26 mouse cellular contexts compared by ENCODE assay signal in the genomic region with DNA sequence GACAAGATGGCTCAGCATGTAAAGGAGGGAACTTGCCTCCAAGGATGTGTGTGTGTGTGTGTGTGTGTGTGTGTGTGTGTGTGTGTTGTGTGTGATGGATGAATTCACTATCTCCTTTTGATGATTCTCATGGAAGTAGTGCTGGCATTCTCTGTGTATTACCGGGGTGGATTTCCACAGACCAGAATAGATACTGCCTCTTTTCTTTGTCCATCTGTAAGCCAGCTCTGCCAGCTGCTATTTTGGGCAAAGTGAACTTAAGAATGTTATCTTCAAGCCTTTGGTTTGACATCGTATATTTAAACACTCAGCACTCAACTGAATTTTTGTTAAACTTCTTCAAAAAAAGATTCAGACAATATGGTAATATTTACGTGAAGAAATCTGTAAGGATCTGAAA. TPM values are rescaled to one million over a fixed set of nuclear protein-coding genes. Genes with fewer than 3 reads are reported as not detected.
DNase-seq lines count a peak whose midpoint lies in the region; ATAC-seq lines count a peak whose summit lies in the region.
"Had no signal": no experiment of that assay in that cellular context is flagged by ENCODE, and none has a peak within 500 bp of the region (broad histone marks: within the 10 kb centered on the region; RNA-seq: fewer than 3 reads in every experiment).

No protein-coding gene starts in this region.

- no peak for DNase-seq in heart, postnatal 36 days
- peak; percentile 46 to 62 for DNase-seq in left cerebral cortex, postnatal 14 days (ENCODE audit: low spot score in 2 of 2)
- no peak for DNase-seq in left cerebral cortex, postnatal 4 days
- DNase-seq in right cerebral cortex, postnatal 10 days (ENCODE audit: low spot score in 2 of 2) = peak; percentile 49 to 73
- DNase-seq in cerebellum, adult 8-10 months = no peak
- DNase-seq: adrenal gland, adult 8-10 months; cerebellum, adult 18-20 months; cerebellum, postnatal 25 days; gastrocnemius, postnatal 36 days; kidney, adult 2 months; liver, postnatal 0 days; thymus, postnatal 36 days had no signal

- no peaks in the 10 kb centered on the region for H3K9me3 ChIP-seq in heart, embryonic 14.5 days (ENCODE audit: control insufficient read depth, low read length)
- no peaks in the 10 kb centered on the region for H3K9me3 ChIP-seq in hindbrain, embryonic 12.5 days (replicated peaks)
- H3K9me3 ChIP-seq: embryonic facial prominence, embryonic 12.5 days; limb, embryonic 12.5 days; midbrain, embryonic 10.5 days; neural tube, embryonic 13.5 days had no signal

- peak overlapping the region; percentile 30 to 33; a peak in 2 of 4 replicates for H3K27ac ChIP-seq in heart, embryonic 14.5 days (replicated peaks in 1 of 2; ENCODE audit: control insufficient read depth in 1 of 2, insufficient read depth in 1 of 2, low read depth in 2 of 2, low read length in 2 of 2)
- no peak overlapping the region for H3K27ac ChIP-seq in hindbrain, embryonic 12.5 days
- H3K27ac ChIP-seq: embryonic facial prominence, embryonic 12.5 days; hindbrain, embryonic 14.5 days; kidney, postnatal 0 days; limb, embryonic 12.5 days; macrophage; midbrain, embryonic 10.5 days; neural tube, embryonic 13.5 days had no signal

- no peak overlapping the region for H3K4me2 ChIP-seq in heart, embryonic 14.5 days (ENCODE audit: low read length)
- no peak overlapping the region for H3K4me2 ChIP-seq in hindbrain, embryonic 12.5 days (replicated peaks)
- H3K4me2 ChIP-seq: embryonic facial prominence, embryonic 12.5 days; hindbrain, embryonic 14.5 days; limb, embryonic 12.5 days; liver, embryonic 11.5 days; neural tube, embryonic 13.5 days had no signal

- 21% methylated on average over 3 of the region's 3 CpGs for WGBS in heart, embryonic 14.5 days
- WGBS in hindbrain, embryonic 12.5 days = 90% methylated on average over 3 of the region's 3 CpGs

- no peak overlapping the region for H3K4me3 ChIP-seq in heart, embryonic 14.5 days (ENCODE audit: control insufficient read depth in 1 of 2, insufficient read depth in 1 of 2, low read depth in 1 of 2, low read length in 2 of 2)
- no peak overlapping the region for H3K4me3 ChIP-seq in hindbrain, embryonic 12.5 days
- H3K4me3 ChIP-seq: embryonic facial prominence, embryonic 12.5 days; limb, embryonic 12.5 days; midbrain, embryonic 10.5 days; myocyte; neural tube, embryonic 13.5 days had no signal

- no peaks in the 10 kb centered on the region for H3K27me3 ChIP-seq in heart, embryonic 14.5 days (ENCODE audit: control insufficient read depth, insufficient read depth, low read length)
- no peaks in the 10 kb centered on the region for H3K27me3 ChIP-seq in hindbrain, embryonic 12.5 days
- H3K27me3 ChIP-seq: embryonic facial prominence, embryonic 12.5 days; limb, embryonic 12.5 days; neural tube, embryonic 13.5 days had no signal

- ATAC-seq in heart, embryonic 14.5 days (ENCODE audit: insufficient number of reproducible peaks, insufficient read depth, low FRiP score, low read depth) = no peak
- ATAC-seq in hindbrain, embryonic 12.5 days (ENCODE audit: low FRiP score) = no peak
- ATAC-seq: inflammation-experienced regulatory T-cells, adult 6 months; liver, postnatal 0 days; lung, postnatal 0 days; midbrain, embryonic 16.5 days had no signal

- H3K36me3 ChIP-seq in heart, embryonic 14.5 days (ENCODE audit: control insufficient read depth, insufficient read depth, low read length) = no peaks in the 10 kb centered on the region
- no peaks in the 10 kb centered on the region for H3K36me3 ChIP-seq in hindbrain, embryonic 12.5 days
- H3K36me3 ChIP-seq: embryonic facial prominence, embryonic 12.5 days; limb, embryonic 12.5 days; midbrain, embryonic 10.5 days; neural tube, embryonic 13.5 days had no signal

- H3K4me1 ChIP-seq in heart, embryonic 14.5 days (ENCODE audit: control insufficient read depth in 2 of 2, insufficient read depth in 2 of 2, low read length in 2 of 2) = peaks cover 2 to 17% of the 10 kb centered on the region in 2 experiments; a peak in 3 of 4 replicates
- H3K4me1 ChIP-seq in hindbrain, embryonic 12.5 days = peaks cover 14% of the 10 kb centered on the region

- intact Hi-C loops in heart, postnatal 36 days (cut with DNase I) = no loop called here
- intact Hi-C loops in left cerebral cortex, postnatal 14 days (cut with DNase I) = no loop called here
- intact Hi-C loops in left cerebral cortex, postnatal 4 days (cut with DNase I) = no loop called here

- H3K9ac ChIP-seq in heart, embryonic 14.5 days (ENCODE audit: low read length) = no peak overlapping the region
- no peak overlapping the region for H3K9ac ChIP-seq in hindbrain, embryonic 12.5 days
- H3K9ac ChIP-seq: embryonic facial prominence, embryonic 12.5 days; hindbrain, embryonic 14.5 days; limb, embryonic 12.5 days; liver, postnatal 0 days; neural tube, embryonic 13.5 days had no signal

RNA-seq across cellular contexts. Expression of gene Tmx4, which starts 5.1 kb away (rescaled TPM):
- 55.9 and 59.1 TPM in 2 replicates for polyA plus RNA-seq in heart, embryonic 14.5 days (2014; fragmentation: Nextera tagmentation; extraction: Ambion mirVana)
- 10 to 100 TPM; 49.7 to 56.5 TPM for total RNA-seq in heart, postnatal 36 days (2021)
- total RNA-seq in left cerebral cortex, postnatal 14 days (2021) = 100 to 1,000 TPM; 137 to 150 TPM
- total RNA-seq in left cerebral cortex, postnatal 4 days (2021) = 100 to 1,000 TPM; 118 to 124 TPM
- 74.0 and 80.3 TPM in 2 replicates for polyA plus RNA-seq in hindbrain, embryonic 12.5 days (2016; fragmentation: Nextera tagmentation; extraction: Ambion mirVana)

Comparison
In these comparisons a context has a peak if more than half of its experiments do, and no peak if none do; other contexts are left out.
1. DNase-seq: peak in left cerebral cortex, postnatal 14 days (2 of 2) and right cerebral cortex, postnatal 10 days (2 of 2); none in heart, postnatal 36 days (0 of 2), left cerebral cortex, postnatal 4 days (single experiment) and cerebellum, adult 8-10 months (single experiment).